Mouse (Mus musculus) heart, embryonic 12.5 days (tissue): ENCODE data around the gene Cdk14. TPM values are rescaled to one million over a fixed set of nuclear protein-coding genes. Genes with fewer than 3 reads are reported as not detected.

Experiments used
- ATAC-seq: fragments of 200-750 bp; cut with Nextera tagmentation; 2 replicates; pipeline ENCODE4 v1.8.0; 2017; ENCODE audit warnings: moderate TSS enrichment, moderate library complexity; ENCODE audit not compliant: insufficient number of reproducible peaks, low FRiP score
- H3K27ac ChIP-seq: fragments of 300-500 bp; sonication (generic); 2 replicates; pipeline ENCODE4 v1.5.1; 2016; ENCODE audit warnings: mild to moderate bottlenecking, moderate library complexity; ENCODE audit not compliant: poor library complexity, severe bottlenecking
- H3K27me3 ChIP-seq: fragments of 300-500 bp; sonication (generic); replicated peaks from 2 replicates; pipeline ENCODE4 v1.6.1; 2016; ENCODE audit warnings: mild to moderate bottlenecking, moderate library complexity
- H3K36me3 ChIP-seq: fragments of 300-500 bp; sonication (generic); 2 replicates; pipeline ENCODE4 v1.6.1; 2016; ENCODE audit warnings: mild to moderate bottlenecking, moderate library complexity
- H3K4me1 ChIP-seq: fragments of 300-500 bp; sonication (generic); replicated peaks from 2 replicates; pipeline ENCODE4 v1.6.1; 2016; ENCODE audit warnings: mild to moderate bottlenecking
- H3K4me2 ChIP-seq: fragments of 300-500 bp; sonication (generic); 2 replicates; pipeline ENCODE4 v1.6.1; 2016; ENCODE audit warnings: mild to moderate bottlenecking, moderate library complexity
- H3K4me3 ChIP-seq: fragments of 300-500 bp; sonication (generic); 2 replicates; pipeline ENCODE4 v1.5.1; 2016; ENCODE audit warnings: mild to moderate bottlenecking
- H3K9ac ChIP-seq: fragments of 300-500 bp; sonication (generic); 2 replicates; pipeline ENCODE4 v1.6.1; 2016; ENCODE audit warnings: mild to moderate bottlenecking, moderate library complexity
- H3K9me3 ChIP-seq: fragments of 300-500 bp; sonication (generic); replicated peaks from 2 replicates; pipeline ENCODE4 v1.6.1; 2016; ENCODE audit warnings: mild to moderate bottlenecking, moderate library complexity
- WGBS: fragments of 180-500 bp; shearing (Covaris S2); methylation state at CpG from one replicate; pipeline ENCODE4 v1.1.7; 2016; 5-methylcytosine and 5-hydroxymethylcytosine counted together
- polyA plus RNA-seq: library from polyadenylated mRNA; unstranded; fragments of >200 nt; fragmentation: Nextera tagmentation; extraction: Ambion mirVana; gene quantifications from 2 replicates; pipeline ENCODE4 v1.2.1, GENCODE M21; 2016

The Cdk14 gene
- polyA plus RNA-seq, 1 experiment from 2014 or later: 20.4 TPM

- H3K4me1 ChIP-seq: peaks cover 5% of the 10 kb centered on the region
- H3K9ac ChIP-seq: no peak overlapping the region
- H3K36me3 ChIP-seq: peaks cover 3% of the 10 kb centered on the region; the same call in 1 of the 2 replicates
- H3K27me3 ChIP-seq: no peaks in the 10 kb centered on the region
- no peak overlapping the region for H3K27ac ChIP-seq
- no peak for ATAC-seq
- no peak overlapping the region for H3K4me3 ChIP-seq
- WGBS: 72% methylated on average over 3 of the region's 3 CpGs
- no peaks in the 10 kb centered on the region for H3K9me3 ChIP-seq
- no peak overlapping the region for H3K4me2 ChIP-seq
Measured at GRCm38 (mm10) chr5:5013783-5014182, 406.3 kb downstream of the Cdk14 start.

GRCm38 (mm10) chr5:5012521-5013346 is 407.4 kb downstream of the Cdk14 start:
- H3K36me3 ChIP-seq: peaks cover 3% of the 10 kb centered on the region; the same call in 1 of the 2 replicates
- H3K4me1 ChIP-seq: peaks cover 5% of the 10 kb centered on the region
- H3K27me3 ChIP-seq: no peaks in the 10 kb centered on the region
- ATAC-seq: no peak
- H3K9ac ChIP-seq: no peak overlapping the region
- H3K4me2 ChIP-seq: no peak overlapping the region
- no peaks in the 10 kb centered on the region for H3K9me3 ChIP-seq
- H3K27ac ChIP-seq: no peak overlapping the region
- WGBS: 75% methylated on average over 7 of the region's 7 CpGs
- no peak overlapping the region for H3K4me3 ChIP-seq

GRCm38 (mm10) chr5:5008153-5008745 is 411.9 kb downstream of the Cdk14 start:
- Histone ChIP-seq H3K27me3 (no peaks in the 10 kb centered on the region), H3K4me1 (no peaks in the 10 kb centered on the region), H3K27ac (no peak overlapping the region), H3K9ac (no peak overlapping the region), H3K36me3 (peaks cover 3% of the 10 kb centered on the region; the same call in 1 of the 2 replicates), H3K4me2 (no peak overlapping the region), H3K9me3 (no peaks in the 10 kb centered on the region), H3K4me3 (no peak overlapping the region)
- 86% methylated on average over 4 of the region's 4 CpGs for WGBS
- ATAC-seq: no peak

- Histone ChIP-seq H3K9me3 (no peaks in the 10 kb centered on the region), H3K4me3 (no peak overlapping the region), H3K27me3 (no peaks in the 10 kb centered on the region), H3K4me1 (no peaks in the 10 kb centered on the region), H3K9ac (no peak overlapping the region), H3K36me3 (peaks cover 3% of the 10 kb centered on the region; the same call in 1 of the 2 replicates), H3K27ac (no peak overlapping the region), H3K4me2 (no peak overlapping the region)
- WGBS: 76% methylated on average over 15 of the region's 15 CpGs
- no peak for ATAC-seq
Measured at GRCm38 (mm10) chr5:5007489-5008152, 412.5 kb downstream of the Cdk14 start.

GRCm38 (mm10) chr5:5005633-5006032 is 414.5 kb downstream of the Cdk14 start:
- ATAC-seq: no peak
- H3K27me3 ChIP-seq: no peaks in the 10 kb centered on the region
- 75% methylated on average over 1 of the region's 1 CpGs for WGBS
- H3K4me3 ChIP-seq: no peak overlapping the region
- no peak overlapping the region for H3K4me2 ChIP-seq
- H3K27ac ChIP-seq: no peak overlapping the region
- H3K9ac ChIP-seq: no peak overlapping the region
- H3K36me3 ChIP-seq: peaks cover 3% of the 10 kb centered on the region; the same call in 1 of the 2 replicates
- H3K9me3 ChIP-seq: no peaks in the 10 kb centered on the region
- H3K4me1 ChIP-seq: no peaks in the 10 kb centered on the region

GRCm38 (mm10) chr5:5004740-5005139 is 415.4 kb downstream of the Cdk14 start:
- no peak overlapping the region for H3K4me3 ChIP-seq
- no peak overlapping the region for H3K27ac ChIP-seq
- no peak for ATAC-seq
- no peaks in the 10 kb centered on the region for H3K4me1 ChIP-seq
- 82% methylated on average over 2 of the region's 2 CpGs for WGBS
- no peaks in the 10 kb centered on the region for H3K27me3 ChIP-seq
- H3K36me3 ChIP-seq: peaks cover under 1% of the 10 kb centered on the region; the same call in 1 of the 2 replicates
- H3K4me2 ChIP-seq: no peak overlapping the region
- no peak overlapping the region for H3K9ac ChIP-seq
- no peaks in the 10 kb centered on the region for H3K9me3 ChIP-seq

- Histone ChIP-seq H3K36me3 (no peaks in the 10 kb centered on the region), H3K4me3 (no peak overlapping the region), H3K9me3 (no peaks in the 10 kb centered on the region), H3K4me1 (peaks cover 8% of the 10 kb centered on the region), H3K27me3 (no peaks in the 10 kb centered on the region), H3K4me2 (no peak overlapping the region), H3K27ac (no peak overlapping the region), H3K9ac (no peak overlapping the region)
- no peak for ATAC-seq
- 72% methylated on average over 4 of the region's 4 CpGs for WGBS
Measured at GRCm38 (mm10) chr5:4993192-4993601, 426.9 kb downstream of the Cdk14 start.

GRCm38 (mm10) chr5:4991023-4991422 is 429.1 kb downstream of the Cdk14 start:
- no peak overlapping the region for H3K4me2 ChIP-seq
- no peak overlapping the region for H3K27ac ChIP-seq
- H3K4me3 ChIP-seq: no peak overlapping the region
- WGBS: 73% methylated on average over 2 of the region's 2 CpGs
- no peaks in the 10 kb centered on the region for H3K9me3 ChIP-seq
- H3K4me1 ChIP-seq: peaks cover 8% of the 10 kb centered on the region
- H3K36me3 ChIP-seq: no peaks in the 10 kb centered on the region
- no peaks in the 10 kb centered on the region for H3K27me3 ChIP-seq
- no peak for ATAC-seq
- no peak overlapping the region for H3K9ac ChIP-seq

GRCm38 (mm10) chr5:4990237-4990636 is 429.9 kb downstream of the Cdk14 start:
- ATAC-seq: no peak
- no peaks in the 10 kb centered on the region for H3K27me3 ChIP-seq
- 67% methylated on average over 5 of the region's 5 CpGs for WGBS

GRCm38 (mm10) chr5:4986181-4986580 is 433.9 kb downstream of the Cdk14 start:
- ATAC-seq: no peak
- Histone ChIP-seq H3K4me1 (peaks cover 8% of the 10 kb centered on the region), H3K9ac (no peak overlapping the region), H3K4me3 (no peak overlapping the region), H3K9me3 (no peaks in the 10 kb centered on the region), H3K27me3 (no peaks in the 10 kb centered on the region), H3K36me3 (no peaks in the 10 kb centered on the region), H3K4me2 (no peak overlapping the region), H3K27ac (no peak overlapping the region)
- 85% methylated on average over 2 of the region's 2 CpGs for WGBS

More at GRCm38 (mm10) chr5:4990237-4990636, 429.9 kb downstream of the Cdk14 start:
- Histone ChIP-seq H3K4me2 (no peak overlapping the region), H3K27ac (no peak overlapping the region), H3K36me3 (no peaks in the 10 kb centered on the region), H3K9ac (no peak overlapping the region), H3K9me3 (no peaks in the 10 kb centered on the region), H3K4me1 (peaks cover 8% of the 10 kb centered on the region), H3K4me3 (no peak overlapping the region)

- Histone ChIP-seq H3K9me3 (no peaks in the 10 kb centered on the region), H3K27me3 (no peaks in the 10 kb centered on the region), H3K4me1 (peaks cover 6% of the 10 kb centered on the region), H3K27ac (no peak overlapping the region), H3K4me2 (no peak overlapping the region), H3K4me3 (no peak overlapping the region), H3K36me3 (no peaks in the 10 kb centered on the region), H3K9ac (no peak overlapping the region)
- WGBS: 69% methylated on average over 4 of the region's 4 CpGs
- no peak for ATAC-seq
Measured at GRCm38 (mm10) chr5:4979551-4979950, 440.6 kb downstream of the Cdk14 start.
